Mouse (Mus musculus): Measurements from ENCODE around the gene Hist1h4n. TPM values are rescaled to one million over a fixed set of nuclear protein-coding genes. Genes with fewer than 3 reads are reported as not detected.
A peak's percentile ranks its signal among the peaks of the same experiment; 100 is the strongest.
"Not testable (repeated sequence)": the region's sequence is repeated elsewhere in the genome, so short reads cannot be mapped to it uniquely, and the experiment has no call there.

Hist1h4n gene
- total RNA-seq, 2 experiments from 2014 or later = 26.8 to 27.2 TPM

- DNase-seq; intact Hi-C loops (cut with DNase I; ENCODE audit: low total_unique reads): not testable (repeated sequence)
These were observed 21.9 kb downstream of the Hist1h4n start, which contains the start of the genes Hist1h2bq and Hist1h2ao for GRCm38 (mm10) chr13:21810073-21810472. Gene Hist1h2bq (minus strand): TSS chr13:21810197. Gene Hist1h2ao (plus strand): TSS chr13:21810465.

- intact Hi-C loops (cut with DNase I; ENCODE audit: low total_unique reads); DNase-seq: not testable (repeated sequence)
These were observed 28.9 kb downstream of the Hist1h4n start for GRCm38 (mm10) chr13:21803058-21803457.

DNA sequence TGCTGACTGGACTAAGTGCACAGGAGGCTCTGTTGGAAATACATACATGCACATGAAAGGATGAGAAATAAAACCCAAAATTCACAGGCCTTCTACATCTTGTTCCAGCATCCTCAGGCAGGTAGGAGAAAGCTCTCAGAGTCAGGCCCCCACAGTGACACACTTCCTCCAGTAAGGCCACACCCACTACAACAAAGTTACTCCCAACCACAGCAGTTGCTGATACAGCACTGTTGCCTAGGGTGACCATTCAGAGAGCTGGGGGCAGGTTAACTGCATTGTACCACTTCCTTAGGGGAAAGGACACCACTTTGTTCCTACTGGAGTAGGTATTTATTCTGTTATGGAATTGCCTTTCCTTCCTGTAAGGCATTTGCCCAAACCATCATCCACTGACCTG is 34.8 kb downstream of the Hist1h4n start:
- DNase-seq; intact Hi-C loops (cut with DNase I; ENCODE audit: low total_unique reads): not testable (repeated sequence)

DNA sequence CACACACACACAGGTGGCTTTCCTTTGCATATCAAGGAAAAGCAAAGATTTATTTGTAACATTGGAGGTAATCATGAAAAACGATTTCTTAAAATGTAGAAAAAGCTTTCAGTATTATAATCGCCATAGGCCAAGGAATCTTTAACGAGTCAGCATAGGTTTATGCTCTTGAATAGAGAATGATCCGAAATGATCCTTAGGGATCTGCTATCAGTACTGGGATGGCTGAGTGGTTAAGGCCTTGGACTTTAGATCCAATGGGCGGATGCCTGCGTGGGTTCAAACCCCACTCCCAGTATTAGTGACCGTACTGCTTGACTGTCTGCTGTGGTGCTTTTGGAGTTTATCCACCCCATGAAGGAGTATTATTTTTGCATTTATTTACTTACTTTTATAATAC is 36.4 kb downstream of the Hist1h4n start:
- intact Hi-C loops (cut with DNase I; ENCODE audit: low total_unique reads) = no loop called here
- DNase-seq = no peak

DNA sequence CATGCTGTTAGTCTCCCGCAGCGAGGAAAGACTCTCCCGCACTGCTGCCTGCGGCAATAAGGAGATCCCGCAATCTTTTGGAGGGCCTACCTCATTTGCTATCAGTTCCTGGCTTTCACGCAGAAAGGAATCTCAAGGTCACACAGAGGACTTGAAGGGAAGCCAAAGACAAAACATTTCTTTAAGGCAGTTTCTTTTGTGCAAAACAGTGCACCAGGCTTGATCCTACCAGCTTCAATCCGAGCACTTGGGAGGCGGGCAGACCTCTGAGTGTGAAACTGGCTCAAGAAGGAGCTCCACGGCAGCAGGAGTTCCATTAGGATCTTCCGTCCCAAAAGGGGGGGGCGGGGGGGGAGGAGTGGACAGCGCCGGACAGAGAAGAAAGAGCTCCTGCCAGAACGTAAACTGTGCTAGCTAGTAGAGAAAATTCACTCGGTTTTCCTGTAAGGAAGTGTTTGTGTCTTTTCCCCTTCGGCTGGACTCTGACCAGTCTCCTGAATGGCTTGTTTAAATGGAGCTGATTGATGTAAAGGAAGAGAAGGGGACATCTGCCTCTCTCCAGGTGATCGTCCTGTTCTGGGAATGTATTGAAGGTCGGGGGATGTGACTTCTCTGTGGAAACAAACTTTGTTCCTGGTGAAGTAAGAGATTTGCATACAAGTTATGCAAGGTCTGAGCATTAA is 41.3 kb downstream of the Hist1h4n start:
- intact Hi-C loops (cut with DNase I; ENCODE audit: low total_unique reads) = no loop called here
- no peak for DNase-seq

DNA sequence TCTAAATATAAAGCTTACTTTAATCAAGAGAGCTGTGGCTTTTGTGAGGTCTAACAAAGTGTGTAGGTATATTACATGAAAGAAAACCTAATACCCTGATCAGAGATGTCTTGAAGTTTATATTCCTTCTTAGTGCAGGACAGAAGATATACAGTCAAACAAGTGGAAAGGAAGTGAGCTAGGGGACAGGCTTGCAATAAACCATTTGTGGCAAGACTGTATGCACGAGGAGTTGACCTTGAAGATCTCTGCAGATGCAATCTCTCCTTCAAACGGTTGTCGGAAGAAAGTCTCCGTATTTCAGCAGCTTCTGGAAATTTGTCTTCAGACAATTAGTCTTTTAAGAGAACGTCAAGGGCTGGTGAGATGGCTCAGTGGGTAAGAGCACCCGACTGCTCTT is 42.1 kb downstream of the Hist1h4n start:
- intact Hi-C loops (cut with DNase I; ENCODE audit: low total_unique reads) = no loop called here
- no peak for DNase-seq

- intact Hi-C loops (cut with DNase I; ENCODE audit: low total_unique reads) = no loop called here
These were observed 44.0 kb downstream of the Hist1h4n start for GRCm38 (mm10) chr13:21787760-21788593.

DNA sequence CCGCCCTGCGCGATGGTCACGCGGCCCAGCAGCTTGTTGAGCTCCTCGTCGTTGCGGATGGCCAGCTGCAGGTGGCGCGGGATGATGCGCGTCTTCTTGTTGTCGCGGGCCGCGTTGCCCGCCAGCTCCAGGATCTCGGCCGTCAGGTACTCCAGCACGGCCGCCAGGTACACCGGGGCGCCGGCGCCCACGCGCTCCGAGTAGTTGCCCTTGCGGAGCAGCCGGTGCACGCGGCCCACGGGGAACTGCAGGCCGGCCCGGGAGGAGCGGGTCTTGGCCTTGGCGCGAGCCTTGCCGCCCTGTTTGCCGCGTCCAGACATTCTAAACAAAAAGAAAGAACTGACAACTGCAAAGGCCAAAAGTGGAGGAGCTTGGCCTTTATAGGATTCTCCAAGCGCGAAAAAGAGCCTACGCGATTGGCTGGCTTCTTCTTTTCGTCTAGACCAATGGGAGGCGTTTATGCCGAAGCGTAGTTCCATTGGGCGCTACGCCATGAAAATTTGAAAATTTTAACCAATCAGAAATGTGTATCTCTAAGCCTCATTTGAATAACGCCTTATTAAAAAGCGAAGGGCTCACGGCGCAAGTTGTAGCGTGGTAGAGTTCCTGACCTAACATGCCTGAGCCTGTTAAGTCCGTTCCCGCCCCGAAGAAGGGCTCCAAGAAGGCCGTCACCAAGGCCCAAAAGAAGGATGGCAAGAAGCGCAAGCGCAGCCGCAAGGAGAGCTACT is 44.9 kb downstream of the Hist1h4n start, which contains the start of the genes Hist1h2an and Hist1h2bp:
Gene Hist1h2an, minus strand, starts transcription at position 320 of the 731 bp plus-strand sequence.
Gene Hist1h2bp, plus strand, starts transcription at position 563 of the 731 bp plus-strand sequence.
- intact Hi-C loops (cut with DNase I; ENCODE audit: low total_unique reads) = not testable (repeated sequence)

More at GRCm38 (mm10) chr13:21787760-21788593, 44.0 kb downstream of the Hist1h4n start:
- DNase-seq = no peak

DNA sequence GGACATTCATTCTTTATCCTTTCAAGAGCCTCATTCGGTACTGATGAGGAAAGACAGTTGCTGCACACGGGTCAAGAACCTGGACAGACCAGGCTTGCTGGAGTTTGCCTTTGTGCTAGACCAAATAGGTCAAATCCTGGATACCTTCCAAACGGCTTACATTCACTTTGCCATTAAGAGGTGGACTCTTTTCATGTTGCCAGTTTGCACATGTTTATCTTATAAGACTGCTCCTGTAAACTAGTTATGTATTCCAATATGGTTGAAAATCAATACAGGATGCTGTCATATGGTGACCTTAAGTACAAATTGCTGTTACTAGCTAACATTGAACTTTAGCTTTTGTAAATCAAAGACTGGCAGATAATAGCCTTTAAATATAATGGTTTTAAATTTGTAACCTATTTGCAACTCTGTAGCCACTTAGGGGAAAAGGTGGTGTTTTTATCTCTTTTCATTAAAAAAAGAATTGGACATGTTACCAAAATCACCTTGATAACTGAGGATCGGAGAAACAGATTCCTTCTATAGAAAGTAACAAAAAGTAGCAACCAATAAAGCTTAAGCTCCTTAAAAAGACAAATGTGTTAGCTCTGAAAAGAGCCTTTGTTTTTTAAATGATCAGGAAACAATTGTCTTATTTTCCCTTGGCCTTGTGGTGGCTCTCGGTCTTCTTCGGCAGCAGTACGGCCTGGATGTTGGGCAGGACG is 45.7 kb downstream of the Hist1h4n start:
- intact Hi-C loops (cut with DNase I; ENCODE audit: low total_unique reads) = no loop called here

More for the DNA sequence above, 44.9 kb downstream of the Hist1h4n start, which contains the start of the genes Hist1h2an and Hist1h2bp:
- peak; percentile 75 for DNase-seq

GRCm38 (mm10) chr13:21784311-21784710 is 47.7 kb downstream of the Hist1h4n start:
- intact Hi-C loops (cut with DNase I; ENCODE audit: low total_unique reads) = no loop called here
- no peak for DNase-seq

More for the DNA sequence above, 45.7 kb downstream of the Hist1h4n start:
- no peak for DNase-seq

DNA sequence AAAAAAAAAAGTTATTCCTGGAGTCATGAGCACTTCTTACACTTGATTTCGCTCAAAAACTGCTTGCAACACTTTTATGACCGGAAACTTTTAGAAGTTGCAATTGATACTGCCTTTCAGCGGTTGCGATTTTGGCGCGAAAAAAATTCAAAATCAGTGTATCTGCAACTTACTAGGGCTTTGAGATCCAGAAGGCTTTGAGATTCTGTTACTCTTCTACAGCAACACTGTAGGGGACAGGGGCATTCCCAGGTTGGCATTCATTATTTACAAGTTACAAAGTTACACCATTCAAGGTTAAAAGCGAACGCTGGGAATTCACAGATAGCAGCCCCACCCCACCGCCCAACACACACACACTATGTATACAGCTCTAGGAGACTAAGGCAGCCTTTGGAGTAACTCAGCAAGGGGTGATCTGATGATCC is 48.2 kb downstream of the Hist1h4n start:
- no peak for DNase-seq
- intact Hi-C loops (cut with DNase I; ENCODE audit: low total_unique reads) = no loop called here

DNA sequence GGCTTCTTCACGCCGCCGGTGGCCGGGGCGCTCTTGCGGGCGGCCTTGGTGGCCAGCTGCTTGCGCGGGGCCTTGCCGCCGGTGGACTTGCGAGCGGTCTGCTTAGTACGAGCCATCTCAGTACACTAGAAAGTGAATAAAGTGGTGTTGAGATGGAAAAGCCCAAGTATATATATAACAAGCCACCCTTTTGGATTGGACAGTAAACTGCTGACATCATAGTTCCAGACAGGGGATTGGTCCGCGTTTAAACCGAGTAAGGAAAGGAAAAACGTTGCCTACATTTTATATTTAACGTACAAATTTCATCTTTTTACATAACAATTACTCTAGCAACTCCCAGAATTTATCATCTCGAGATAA is 48.8 kb downstream of the Hist1h4n start, which contains the start of gene Hist1h3i:
Gene Hist1h3i, minus strand, starts transcription at position 116 of the 363 bp plus-strand sequence.
- peak; percentile 7 for DNase-seq
- intact Hi-C loops (cut with DNase I; ENCODE audit: low total_unique reads) = no loop called here

- DNase-seq; intact Hi-C loops (cut with DNase I; ENCODE audit: low total_unique reads): not testable (repeated sequence)
These were observed 49.4 kb downstream of the Hist1h4n start for GRCm38 (mm10) chr13:21782361-21783254.

Small RNA genes lying within 50 kb of the gene (microRNA-seq; reads per million reads assigned to microRNA genes)
- gene Gm19658 (0 reads per million in 2 experiments), gene Gm44346 (0 reads per million in 2 experiments), gene Gm44466 (0 reads per million in 2 experiments)

Other genes starting within 250 kb of the Hist1h4n start
- not detected for gene Olfr1362, start 218.2 kb downstream of the Hist1h4n start, total RNA-seq (2021)
- not detected for gene Olfr11, start 189.7 kb downstream of the Hist1h4n start, total RNA-seq (2021)
- not detected for gene Olfr1361, start 168.8 kb downstream of the Hist1h4n start, total RNA-seq (2021)
- not detected for gene Olfr1360, start 154.8 kb downstream of the Hist1h4n start, total RNA-seq (2021)
- gene Olfr1359, start 134.1 kb downstream of the Hist1h4n start, total RNA-seq (2021) = not detected
- 10 to 100 TPM; 79.9 to 84.7 TPM for gene Hist1h2bl, start 116.1 kb downstream of the Hist1h4n start, total RNA-seq (2021)
- 10 to 100 TPM; 70.5 to 87.6 TPM for gene Hist1h2ai, start 115.8 kb downstream of the Hist1h4n start, total RNA-seq (2021)
- gene Hist1h3h, start 114.5 kb downstream of the Hist1h4n start, total RNA-seq (2021) = 100 to 1,000 TPM; 108 to 117 TPM
- 10 to 100 TPM; 20.2 to 23.0 TPM for gene Hist1h2bm, start 110.2 kb downstream of the Hist1h4n start, total RNA-seq (2021)
- gene Hist1h4j, start 97.1 kb downstream of the Hist1h4n start, total RNA-seq (2021) = 10 to 100 TPM; 15.5 to 16.2 TPM
- gene Hist1h4k, start 81.7 kb downstream of the Hist1h4n start, total RNA-seq (2021) = 100 to 1,000 TPM; 174 TPM
- gene Hist1h2ak, start 78.4 kb downstream of the Hist1h4n start, total RNA-seq (2021) = 10 to 100 TPM; 29.4 to 33.4 TPM
- gene Hist1h2bn, start 78.1 kb downstream of the Hist1h4n start, total RNA-seq (2021) = 10 to 100 TPM; 39.6 to 49.3 TPM
- gene Hist1h1b, start 51.6 kb downstream of the Hist1h4n start, total RNA-seq (2021) = 10 to 100 TPM; 49.0 to 49.9 TPM
- 10 to 100 TPM; 87.1 to 98.9 TPM for gene Hist1h3i, start 48.8 kb downstream of the Hist1h4n start, total RNA-seq (2021)
- 10 to 100 TPM in 1 of 2 experiments, 1 to 10 TPM in 1; 7.8 to 10.7 TPM for gene Hist1h2an, start 45.0 kb downstream of the Hist1h4n start, total RNA-seq (2021)
- gene Hist1h2bp, start 44.7 kb downstream of the Hist1h4n start, total RNA-seq (2021) = 10 to 100 TPM; 32.1 to 32.8 TPM
- gene Hist1h2bq, start 22.0 kb downstream of the Hist1h4n start, total RNA-seq (2021) = 10 to 100 TPM; 58.2 to 75.5 TPM
- 10 to 100 TPM; 67.5 to 87.1 TPM for gene Hist1h2ao, start 21.7 kb downstream of the Hist1h4n start, total RNA-seq (2021)
- 100 to 1,000 TPM; 150 to 154 TPM for gene Hist1h4m, start 20.4 kb downstream of the Hist1h4n start, total RNA-seq (2021)
- 10 to 100 TPM; 29.4 to 69.3 TPM for gene Hist1h2ap, start 1.3 kb upstream of the Hist1h4n start, total RNA-seq (2021)
- gene Hist1h2br, start 1.5 kb upstream of the Hist1h4n start, total RNA-seq (2021) = 10 to 100 TPM; 57.8 to 74.3 TPM
- under 1 TPM; 0.33 to 0.38 TPM for gene Zfp184, start 112.9 kb upstream of the Hist1h4n start, total RNA-seq (2021)
- gene Pom121l2, start 149.0 kb upstream of the Hist1h4n start, total RNA-seq (2021) = not detected
- not detected for gene Prss16, start 177.5 kb upstream of the Hist1h4n start, total RNA-seq (2021)
- 10 to 100 TPM; 45.8 to 69.2 TPM for gene Hist1h2ah, start 203.4 kb upstream of the Hist1h4n start, total RNA-seq (2021)
- gene Hist1h2bk, start 203.7 kb upstream of the Hist1h4n start, total RNA-seq (2021) = 10 to 100 TPM; 80.3 to 90.2 TPM
- gene Hist1h4i, start 209.2 kb upstream of the Hist1h4n start, total RNA-seq (2021) = 10 to 100 TPM; 46.4 to 49.7 TPM
- 10 to 100 TPM; 40.6 to 42.0 TPM for gene Hist1h2ag, start 210.7 kb upstream of the Hist1h4n start, total RNA-seq (2021)
- gene Hist1h2bj, start 211.0 kb upstream of the Hist1h4n start, total RNA-seq (2021) = 10 to 100 TPM; 41.8 to 44.7 TPM

Measured in gastrocnemius, postnatal 14 days (tissue).